Mouse (Mus musculus) bone marrow macrophage, adult 2 months (primary cell): ENCODE results near the gene Slc25a10.

Experiments
- CTCF ChIP-seq: IDR thresholded peaks from 2 replicates; pipeline ENCODE4 v1.5.1; 2012; ENCODE audit warnings: low read depth, mild to moderate bottlenecking, low read length, moderate library complexity
- POLR2A ChIP-seq: IDR thresholded peaks from 2 replicates; pipeline ENCODE4 v1.6.1; 2012; ENCODE audit warnings: mild to moderate bottlenecking, low read depth, low read length, borderline replicate concordance

DNA sequence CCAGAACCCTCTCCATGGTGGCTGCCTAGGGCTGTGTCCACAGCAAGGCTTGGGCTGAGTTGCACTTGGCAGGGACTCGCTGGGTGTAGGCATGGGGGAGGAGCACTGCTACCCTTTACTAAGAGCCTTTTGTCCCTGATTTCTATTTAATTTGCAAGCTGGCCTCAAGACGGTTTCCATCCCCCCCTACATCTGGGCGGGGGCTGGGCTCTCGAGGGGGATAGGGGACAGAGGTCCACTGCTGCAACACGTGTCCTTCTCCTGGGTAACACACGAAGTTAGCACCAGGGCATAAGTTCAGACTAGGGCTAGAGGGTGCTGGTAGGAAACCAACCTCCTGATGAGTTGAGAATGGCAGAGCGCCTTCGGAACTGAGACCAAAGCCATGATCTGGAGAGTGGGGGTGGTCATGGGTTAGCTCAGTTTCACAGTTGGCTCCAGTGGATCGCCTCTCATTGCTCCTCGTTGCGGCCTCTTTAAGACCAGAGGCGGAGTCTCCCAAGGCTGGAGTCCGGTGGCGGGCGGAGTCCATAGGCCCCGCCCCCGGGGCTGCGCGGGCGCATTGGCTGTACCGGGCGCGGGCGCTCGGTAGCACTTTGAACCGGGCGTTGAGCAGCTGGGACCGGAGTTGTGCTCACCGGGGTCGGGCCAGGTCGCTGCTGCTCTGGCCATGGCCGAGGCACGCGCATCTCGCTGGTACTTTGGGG is at the start of gene Slc25a10:
- TF ChIP-seq POLR2A = no peak
- TF ChIP-seq CTCF = no peak
